Mouse (Mus musculus): ENCODE measurements around the gene Nr2c2ap. TPM values are rescaled to one million over a fixed set of nuclear protein-coding genes. Genes with fewer than 3 reads are reported as not detected.
A peak's percentile ranks its signal among the peaks of the same experiment; 100 is the strongest.

Nr2c2ap gene
- total RNA-seq, 2 experiments from 2014 or later, result 17.7 to 21.5 TPM

GRCm38 (mm10) chr8:70118726-70119700, 12.1 kb upstream of the Nr2c2ap start:
- DNase-seq, result no peak

- peak; percentile 67 to 79 for DNase-seq
These were observed 10.5 kb upstream of the Nr2c2ap start, which contains the start of gene Ncan for GRCm38 (mm10) chr8:70120667-70121066. TSS of gene Ncan (minus strand) at chr8:70120873.

DNA sequence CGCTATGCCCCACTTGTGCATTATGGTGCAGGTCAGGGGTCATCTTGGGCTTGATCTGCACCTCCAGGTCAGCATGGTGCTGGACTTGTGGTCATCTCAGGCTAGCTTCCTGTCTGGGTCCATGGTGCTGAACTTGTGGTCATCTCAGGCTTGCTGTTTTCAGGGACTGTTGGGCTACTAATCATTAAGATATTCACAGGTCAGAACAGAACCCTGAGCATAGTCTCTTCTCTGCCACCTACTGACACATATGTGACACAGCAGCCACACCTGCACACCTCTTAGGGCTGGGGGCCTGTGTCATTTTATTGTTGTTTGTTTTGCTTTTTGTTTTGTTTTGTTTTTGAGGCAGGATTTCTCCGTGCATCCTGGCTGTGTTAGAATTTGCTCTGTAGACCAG, 8.3 kb upstream of the Nr2c2ap start:
- no peak for DNase-seq

- DNase-seq, result no peak
These were observed 6.1 kb upstream of the Nr2c2ap start for GRCm38 (mm10) chr8:70124992-70125391.

- DNase-seq, result peak; percentile 71 to 73
These were observed 2.7 kb upstream of the Nr2c2ap start for GRCm38 (mm10) chr8:70128435-70128834.

GRCm38 (mm10) chr8:70129309-70129952, 1.7 kb upstream of the Nr2c2ap start:
- DNase-seq, result peak; percentile 46 to 64

DNA sequence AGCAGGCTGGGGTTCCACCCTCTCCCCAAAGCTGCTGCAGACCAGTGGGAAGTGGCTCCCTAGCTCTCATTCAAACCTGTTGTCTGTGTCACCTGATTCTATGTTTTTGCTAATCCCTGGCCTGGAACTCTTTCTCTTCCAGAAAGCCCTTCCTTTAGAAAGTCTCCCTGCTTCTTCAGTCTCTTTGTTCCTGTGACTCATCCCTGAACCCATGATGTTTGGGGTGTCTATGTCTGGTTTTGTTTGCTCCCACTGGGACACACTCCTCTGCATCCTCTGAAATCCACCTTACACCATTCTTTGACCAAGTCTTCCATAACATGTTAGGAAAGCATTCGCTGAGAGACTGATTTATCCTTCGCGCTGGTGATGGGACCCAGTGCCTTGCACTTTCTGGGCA, 1.1 kb upstream of the Nr2c2ap start:
- no peak for DNase-seq

DNA sequence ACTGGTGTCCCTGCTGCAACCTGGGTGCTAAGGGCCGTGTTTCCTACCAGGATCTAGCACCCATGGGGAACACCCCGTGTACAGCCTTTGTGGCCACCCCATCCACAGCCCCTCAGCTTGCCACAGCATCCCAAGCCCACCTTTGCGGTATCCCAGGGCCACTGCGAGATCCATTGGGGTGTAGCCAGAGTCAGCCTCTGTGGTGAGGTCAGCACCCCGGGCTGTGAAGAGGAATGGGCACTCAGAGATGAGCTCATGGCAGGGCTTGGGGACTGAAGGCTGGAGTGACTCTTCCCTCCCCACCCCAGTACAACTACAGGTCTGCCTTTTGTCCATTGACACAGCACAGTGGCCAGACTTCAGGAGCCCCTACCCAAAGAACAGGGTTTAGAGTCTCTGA, 3.0 kb downstream of the Nr2c2ap start:
- no peak for DNase-seq

DNA sequence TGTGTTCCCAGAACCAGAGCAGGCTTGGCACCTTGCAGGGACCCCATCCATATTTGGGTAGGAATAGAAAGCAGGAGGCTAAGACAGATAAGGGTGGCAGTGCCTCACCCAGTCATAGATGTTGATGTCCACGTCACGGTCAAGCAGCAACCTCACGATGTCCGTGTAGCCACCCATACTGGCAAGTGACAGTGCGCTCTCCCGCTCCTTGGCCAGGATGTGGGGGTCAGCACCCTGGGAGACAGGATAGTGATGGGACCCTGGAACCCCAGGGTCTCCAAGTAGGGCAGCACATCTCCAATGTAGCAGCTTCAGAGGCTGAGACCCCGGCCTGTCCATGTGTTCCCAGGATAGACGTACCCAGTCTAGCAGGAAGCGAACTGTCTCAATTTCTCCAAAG, 3.8 kb downstream of the Nr2c2ap start:
- no peak for DNase-seq

- no peak for DNase-seq
These were observed 5.5 kb downstream of the Nr2c2ap start for GRCm38 (mm10) chr8:70136591-70136990.

DNA sequence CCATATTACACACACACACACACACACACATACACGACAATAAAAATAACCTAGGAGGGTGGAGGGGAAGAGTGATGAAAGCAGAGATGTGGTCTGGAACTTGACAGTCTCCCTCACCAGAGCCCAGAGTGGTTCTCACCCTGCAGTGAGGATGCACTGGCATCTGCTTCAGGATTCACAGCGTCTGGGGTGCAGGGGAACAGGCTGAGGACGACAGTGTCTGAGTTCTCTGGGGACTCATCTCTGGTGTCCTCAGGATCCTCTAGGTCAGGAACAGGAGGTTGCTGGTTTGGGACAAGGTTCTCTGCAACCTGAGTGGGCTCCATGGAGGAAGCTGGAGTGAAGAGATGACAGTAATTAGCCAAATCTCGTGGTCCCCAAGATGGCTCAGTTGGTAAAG, 6.8 kb downstream of the Nr2c2ap start:
- DNase-seq, result no peak

DNA sequence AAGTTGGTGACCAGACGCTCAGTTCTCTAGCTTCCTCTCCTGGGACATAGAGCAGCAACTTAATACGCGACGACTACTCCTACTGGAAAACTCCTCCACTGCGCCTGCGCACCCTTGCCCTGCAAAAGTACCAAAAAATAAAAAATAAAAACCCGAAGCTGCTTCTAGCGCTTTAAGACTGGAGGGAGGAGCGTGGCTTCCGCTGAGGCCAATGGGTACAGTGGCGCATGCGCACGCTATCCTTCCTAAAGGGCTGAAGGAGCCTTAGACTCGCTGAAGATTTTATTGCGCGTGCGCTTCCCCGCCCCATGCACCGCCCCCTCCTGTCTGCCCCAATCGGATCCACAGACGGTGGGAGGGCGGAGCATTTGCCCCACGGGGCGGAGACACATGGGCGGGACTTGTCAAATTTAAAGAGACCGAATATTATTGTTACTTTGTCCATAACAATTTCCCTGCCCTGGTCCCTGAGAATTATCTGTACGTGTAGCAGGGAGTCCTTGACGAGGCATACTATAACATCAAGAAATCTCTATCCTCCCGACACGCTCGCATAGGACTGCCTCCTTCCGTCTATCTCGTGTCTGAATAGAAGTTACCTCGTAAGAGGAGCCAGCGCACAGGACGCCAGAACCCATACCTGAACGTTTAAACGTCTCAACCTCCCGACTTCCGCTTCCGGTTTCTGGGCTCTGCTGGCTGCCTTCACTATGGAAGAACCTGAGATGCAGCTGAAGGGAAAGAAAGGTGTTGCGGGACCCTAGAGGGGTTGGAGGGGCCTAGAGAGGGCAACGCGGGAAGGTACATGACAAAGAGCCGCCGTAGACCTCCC, 8.1 kb downstream of the Nr2c2ap start, which contains the start of the genes Rfxank, Borcs8 and Mef2b:
Rfxank (minus strand) TSS at position 129 of the 832 bp plus-strand sequence.
Borcs8 (plus strand) TSS at position 474 of the 832 bp plus-strand sequence.
Mef2b (plus strand) TSS at position 686 of the 832 bp plus-strand sequence.
- DNase-seq, result peak; percentile 99

DNA sequence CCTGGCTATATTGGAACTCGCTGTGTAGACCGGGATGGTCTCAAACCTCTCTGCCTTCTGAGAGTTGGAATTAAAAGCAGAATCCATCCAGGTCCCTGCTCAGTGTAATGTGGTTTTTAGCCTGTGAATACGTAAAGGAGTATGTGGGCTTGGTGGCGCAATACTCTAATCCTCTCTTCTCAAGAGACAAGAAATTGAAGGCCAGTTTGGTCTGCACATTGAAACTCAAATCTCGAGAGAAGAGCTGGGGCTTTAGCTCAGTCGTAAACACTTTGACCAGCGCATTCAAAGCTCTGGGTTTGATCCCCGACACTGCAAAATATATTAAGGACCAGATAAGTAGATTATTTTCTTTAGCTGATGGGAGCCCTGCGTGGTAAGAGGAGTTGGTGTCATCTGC, 8.8 kb downstream of the Nr2c2ap start:
- DNase-seq, result no peak

DNA sequence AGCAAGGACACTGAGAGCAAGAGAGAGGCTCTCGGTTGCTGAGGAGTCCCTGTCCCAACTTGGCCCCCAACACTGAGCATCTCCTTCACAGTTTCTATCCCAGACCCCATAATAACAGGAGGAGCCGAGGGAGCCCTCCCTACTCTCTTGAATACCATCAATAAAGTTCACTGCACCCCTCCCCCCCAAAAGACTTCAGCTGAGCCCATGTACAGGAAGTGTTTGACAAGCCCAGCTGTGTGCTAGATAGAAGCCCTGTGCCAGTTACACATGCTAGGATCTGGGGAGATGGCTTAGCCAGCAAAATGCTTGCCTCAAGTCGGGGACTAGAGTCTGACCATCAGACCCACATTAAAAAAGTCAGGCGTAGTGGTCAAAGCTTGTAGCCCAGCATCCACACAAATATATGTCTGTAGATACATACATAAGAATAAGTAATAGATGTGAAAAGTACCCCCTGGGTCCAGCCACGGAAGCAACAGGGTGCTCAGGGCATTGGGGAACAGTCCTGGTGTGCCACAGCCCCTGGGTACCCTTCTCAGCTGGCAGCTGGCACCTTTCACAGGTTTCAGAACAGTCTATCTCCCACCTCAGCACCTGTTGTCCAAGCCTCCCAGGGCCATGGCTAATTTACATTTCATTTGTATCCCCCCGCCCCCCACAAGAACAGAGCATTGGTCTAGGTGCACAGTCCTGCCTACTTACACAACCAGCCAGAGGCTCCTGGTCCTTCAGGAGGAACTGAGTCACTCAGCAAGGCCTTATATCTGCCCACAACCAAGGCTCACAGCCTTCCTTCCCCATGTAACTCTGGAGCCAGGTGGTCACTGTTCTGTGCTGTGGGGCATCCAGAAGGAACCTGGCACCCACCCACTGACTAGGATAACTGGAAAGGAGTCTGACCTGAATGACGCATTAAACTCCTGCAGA, 16.8 kb downstream of the Nr2c2ap start:
- DNase-seq, result no peak

DNA sequence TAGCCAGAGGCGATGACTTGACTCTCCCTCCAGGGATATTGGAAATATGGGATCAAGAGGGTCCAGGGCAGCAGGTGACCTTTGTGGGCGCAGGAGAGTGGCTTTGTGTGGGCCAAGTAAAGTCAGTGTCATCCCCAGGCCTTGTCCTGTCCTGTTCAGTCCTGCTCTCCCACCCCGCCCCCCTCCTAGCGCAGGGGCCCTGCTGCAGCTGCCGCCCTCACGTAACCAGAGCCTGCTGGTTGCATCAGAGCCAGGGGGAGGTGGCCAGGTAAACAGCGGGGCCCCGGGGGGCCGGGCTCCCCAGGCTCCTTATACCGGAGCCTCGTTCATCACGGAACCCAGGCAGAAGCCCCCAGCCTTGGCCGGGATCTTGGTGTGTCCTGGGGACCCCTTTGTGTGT, 19.0 kb downstream of the Nr2c2ap start:
- DNase-seq, result no peak

DNA sequence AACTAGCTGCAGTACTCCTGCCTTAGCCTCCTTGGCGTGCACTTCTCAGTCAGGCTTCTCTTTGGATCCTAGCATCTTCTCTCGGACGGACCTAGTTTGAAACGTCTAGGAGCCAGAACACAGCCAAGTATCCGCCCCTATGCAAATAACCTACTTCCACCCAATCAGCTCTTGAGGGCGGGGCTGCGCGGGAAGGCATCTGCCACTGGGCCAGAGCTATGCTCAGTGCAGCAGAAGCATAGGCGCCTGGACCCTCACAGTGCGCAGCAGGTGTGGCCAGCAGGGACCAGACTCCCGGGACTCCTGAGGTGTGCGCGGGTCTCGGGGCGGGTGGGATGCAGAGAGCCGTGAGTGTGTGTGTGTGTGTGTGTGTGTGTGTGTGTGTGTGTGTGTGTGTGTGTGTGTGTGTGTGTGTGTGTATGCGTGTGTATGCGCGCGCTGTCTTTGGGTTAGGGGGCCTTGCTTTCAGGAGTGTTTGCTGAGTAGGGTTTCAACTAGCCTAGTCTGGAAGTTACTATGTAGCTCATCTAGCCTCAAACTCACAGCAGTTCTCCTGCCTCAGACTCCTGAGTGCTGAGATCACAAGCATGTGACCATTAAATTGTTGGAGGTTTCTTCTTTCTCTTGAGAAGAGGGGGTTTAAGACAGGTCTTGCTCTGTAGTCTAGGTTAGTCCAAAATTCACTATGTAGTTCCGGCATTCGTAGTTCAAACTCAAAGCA, 21.6 kb downstream of the Nr2c2ap start:
- peak; percentile 81 for DNase-seq

GRCm38 (mm10) chr8:70157240-70157800, 26.2 kb downstream of the Nr2c2ap start:
- no peak for DNase-seq

GRCm38 (mm10) chr8:70158069-70158853, 27.1 kb downstream of the Nr2c2ap start:
- DNase-seq, result peak; percentile 70 to 87

DNA sequence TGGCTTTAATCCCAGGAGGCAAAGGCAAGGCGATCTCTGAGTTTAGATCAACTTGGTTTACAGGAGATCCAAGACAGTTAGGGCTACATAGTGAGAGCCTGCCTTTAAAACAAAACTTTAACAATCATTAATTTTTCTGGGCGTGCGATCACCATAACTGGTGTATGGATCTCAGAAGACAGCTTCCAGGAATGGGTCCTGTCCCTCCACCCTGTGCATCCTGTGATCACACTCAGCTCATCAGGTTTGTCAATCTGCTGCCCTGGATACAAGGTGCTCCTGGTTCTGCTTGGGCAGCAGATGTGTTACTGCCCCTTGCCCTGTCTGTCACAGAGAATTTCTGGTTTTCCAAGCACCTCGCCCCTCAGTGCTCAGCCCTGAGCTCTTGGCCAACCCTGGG, 28.1 kb downstream of the Nr2c2ap start:
- no peak for DNase-seq
